Mouse (Mus musculus): ENCODE data around the gene Cyp2c23. TPM values are rescaled to one million over a fixed set of nuclear protein-coding genes. Genes with fewer than 3 reads are reported as not detected.

The Cyp2c23 gene
- total RNA-seq, 2 experiments from 2014 or later: 0.32 to 1.2 TPM

DNA sequence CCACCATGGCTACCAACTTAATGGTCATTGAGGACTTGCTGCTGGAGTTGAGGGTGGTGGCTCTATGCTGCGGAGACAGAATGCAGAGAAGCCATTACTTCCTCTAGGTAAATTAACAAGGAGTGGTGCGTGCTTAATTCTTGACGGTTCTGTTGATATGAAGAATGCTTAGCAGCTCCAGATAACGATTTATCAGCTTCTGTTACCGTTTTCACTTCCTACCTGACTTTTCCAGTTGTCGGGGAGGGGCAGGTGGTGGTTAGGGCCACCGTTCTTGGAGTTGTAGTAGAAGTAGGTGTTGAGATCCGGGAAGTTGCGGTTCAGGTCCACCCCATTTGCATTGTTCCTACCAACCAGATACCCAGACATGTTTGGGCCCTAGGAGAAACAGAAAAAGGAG lies 55.3 kb downstream of the Cyp2c23 start:
- DNase-seq (ENCODE audit: low spot score in 2 of 2): no peak

DNA sequence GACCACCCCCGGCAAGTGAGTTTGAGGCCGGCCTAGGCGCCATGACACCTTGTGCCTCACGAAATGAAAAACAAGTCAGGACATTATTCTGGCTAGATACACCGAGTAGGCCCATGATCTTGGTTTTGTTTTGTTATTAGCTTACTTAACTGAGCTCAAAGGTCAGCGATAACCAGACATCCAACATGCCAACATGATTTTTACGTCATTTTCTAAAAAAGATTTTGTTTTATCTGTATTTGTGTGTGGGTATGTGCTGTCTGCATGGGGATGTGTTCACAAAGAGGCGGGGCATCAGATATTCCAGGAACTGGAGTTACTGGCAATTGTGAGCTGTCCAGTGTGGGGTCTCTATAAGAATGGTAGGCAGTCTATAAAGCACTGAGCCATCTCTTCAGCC lies 56.9 kb downstream of the Cyp2c23 start:
- no peak for DNase-seq (ENCODE audit: low spot score in 2 of 2)

GRCm38 (mm10) chr19:43968436-43969026 lies 60.5 kb downstream of the Cyp2c23 start:
- no peak for DNase-seq (ENCODE audit: low spot score in 2 of 2)

- no peak for DNase-seq (ENCODE audit: low spot score in 2 of 2)
These were observed 62.5 kb downstream of the Cyp2c23 start for GRCm38 (mm10) chr19:43966481-43966880.

- no peak for DNase-seq (ENCODE audit: low spot score in 2 of 2)
These were observed 63.4 kb downstream of the Cyp2c23 start for GRCm38 (mm10) chr19:43965496-43966085.

DNA sequence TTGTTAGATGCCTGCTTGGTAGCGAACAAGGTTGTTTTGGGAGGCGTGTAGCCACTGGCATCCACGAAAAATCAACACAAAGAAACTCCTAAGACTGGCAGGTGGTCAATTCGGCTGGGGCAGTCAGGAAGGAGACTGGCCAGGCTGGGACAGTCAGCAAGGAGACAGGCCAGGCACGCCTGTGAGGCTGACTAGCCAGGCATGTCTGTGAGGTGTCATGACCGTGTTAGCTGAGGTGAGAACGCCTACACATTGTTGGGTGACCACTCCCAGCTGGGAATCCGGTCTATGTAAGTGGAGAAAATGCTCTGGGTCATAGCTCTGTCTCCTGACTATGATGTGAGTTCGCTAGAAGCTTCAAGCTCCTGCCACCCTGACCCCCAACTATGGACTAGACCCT lies 66.2 kb downstream of the Cyp2c23 start:
- no peak for DNase-seq (ENCODE audit: low spot score in 2 of 2)

DNA sequence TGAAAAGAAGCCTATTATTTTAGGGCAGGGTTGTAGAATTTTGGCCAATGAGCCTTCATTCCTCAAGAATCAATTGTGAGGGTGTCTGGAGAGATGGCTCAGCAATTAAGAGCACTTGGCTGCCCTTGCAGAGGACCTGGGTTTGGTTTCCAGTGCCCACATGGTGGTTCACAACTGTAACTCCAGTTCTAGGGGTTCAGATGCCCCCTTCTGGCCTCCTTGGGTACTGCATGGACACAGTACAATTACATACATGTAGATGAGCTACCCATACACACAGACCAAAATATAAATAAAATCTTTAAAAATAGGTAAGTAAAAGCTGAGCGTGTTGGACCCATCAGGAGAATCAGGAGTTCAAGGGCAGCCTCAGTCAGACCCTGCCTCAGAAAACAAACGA lies 67.8 kb downstream of the Cyp2c23 start:
- DNase-seq (ENCODE audit: low spot score in 2 of 2): no peak

DNA sequence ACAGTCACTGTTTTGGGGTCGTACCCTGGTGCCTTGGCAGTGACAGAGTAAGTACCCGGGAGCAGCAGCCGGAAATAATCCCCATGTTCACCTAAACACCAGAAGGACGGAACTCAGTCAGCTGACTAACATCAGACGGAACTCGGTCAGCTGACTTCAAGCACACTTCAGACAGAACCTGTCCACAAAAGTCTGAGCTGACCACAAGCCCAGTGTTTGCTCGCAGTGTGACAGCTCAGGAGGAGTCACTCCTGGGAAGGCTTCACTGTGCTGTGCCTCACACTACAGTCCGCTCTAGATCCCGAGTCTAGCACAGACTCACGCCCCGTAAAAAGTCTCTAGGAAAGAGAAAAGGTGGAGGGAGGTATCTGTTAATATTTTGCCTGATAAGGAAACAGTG lies 69.0 kb downstream of the Cyp2c23 start:
- DNase-seq (ENCODE audit: low spot score in 2 of 2): no peak

GRCm38 (mm10) chr19:43959162-43959561 lies 69.8 kb downstream of the Cyp2c23 start:
- peak; percentile 71 to 78 for DNase-seq (ENCODE audit: low spot score in 2 of 2)

DNA sequence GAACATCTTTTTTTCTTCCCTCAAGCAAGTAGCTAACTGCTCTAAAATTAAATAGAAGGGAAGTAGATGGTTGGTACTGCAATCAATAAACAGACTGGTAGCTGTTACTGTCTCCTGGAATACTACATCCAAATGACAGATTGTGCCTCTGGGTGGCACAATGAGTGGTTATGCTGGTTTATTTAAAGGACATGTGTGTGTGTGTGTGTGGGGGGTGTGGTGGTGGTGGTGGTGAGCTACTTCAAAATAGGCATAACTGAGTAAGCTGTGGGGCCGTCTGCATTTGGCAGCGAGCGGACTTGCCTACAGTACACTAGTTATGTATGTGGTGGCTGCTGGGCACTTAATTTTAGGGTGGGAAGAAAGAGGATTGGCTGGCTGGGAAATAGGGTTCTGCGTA lies 71.1 kb downstream of the Cyp2c23 start:
- no peak for DNase-seq (ENCODE audit: low spot score in 2 of 2)

DNA sequence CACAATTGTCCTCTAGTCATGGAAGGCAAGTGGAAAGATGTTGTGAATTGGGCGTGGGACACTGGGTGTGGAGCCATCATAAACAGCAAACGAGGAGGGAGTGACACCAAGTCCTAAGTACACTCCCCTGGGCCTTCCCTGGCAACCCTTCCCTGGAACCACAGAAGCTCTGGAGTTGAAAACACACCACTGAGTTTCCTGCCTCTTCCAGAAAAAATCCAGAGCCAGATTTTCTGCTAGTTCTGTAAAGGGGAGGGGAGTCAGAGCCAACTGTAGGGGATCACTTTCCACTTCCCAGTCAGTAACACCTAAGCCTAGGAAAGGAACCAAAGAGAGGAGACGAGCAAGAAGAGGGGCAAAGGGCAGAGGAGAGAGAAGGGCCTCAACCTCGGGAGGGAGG lies 71.6 kb downstream of the Cyp2c23 start:
- no peak for DNase-seq (ENCODE audit: low spot score in 2 of 2)

- no peak for DNase-seq (ENCODE audit: low spot score in 2 of 2)
These were observed 73.7 kb downstream of the Cyp2c23 start for GRCm38 (mm10) chr19:43955266-43955665.

Other genes with a start within 250 kb of the Cyp2c23 start
- under 1 TPM; 0.13 to 0.20 TPM for gene Abcc2, start 247.0 kb downstream of the Cyp2c23 start, total RNA-seq (2021)
- 10 to 100 TPM; 12.1 to 13.5 TPM for gene Dnmbp, start 89.0 kb downstream of the Cyp2c23 start, total RNA-seq (2021)
- not detected for gene Cpn1, start 42.7 kb downstream of the Cyp2c23 start, total RNA-seq (2021)
- gene Erlin1, start 40.6 kb upstream of the Cyp2c23 start, total RNA-seq (2021): 10 to 100 TPM; 17.7 to 28.0 TPM
- 10 to 100 TPM; 44.5 to 94.4 TPM for gene Chuk, start 78.3 kb upstream of the Cyp2c23 start, total RNA-seq (2021)
- 10 to 100 TPM; 15.7 to 27.6 TPM for gene Cwf19l1, start 106.7 kb upstream of the Cyp2c23 start, total RNA-seq (2021)
- gene Bloc1s2, start 117.2 kb upstream of the Cyp2c23 start, total RNA-seq (2021): 10 to 100 TPM; 27.4 to 32.9 TPM
- gene Pkd2l1, start 163.2 kb upstream of the Cyp2c23 start, total RNA-seq (2021): not detected
- gene Scd3, start 174.1 kb upstream of the Cyp2c23 start, total RNA-seq (2021): under 1 TPM in 1 of 2 experiments, not detected in 1; 0.22 TPM